Mouse (Mus musculus): Measurements from ENCODE around the gene Afg3l1.
"Not testable (repeated sequence)": the region's sequence is repeated elsewhere in the genome, so short reads cannot be mapped to it uniquely, and the experiment has no call there.

GRCm38 (mm10) chr8:123537641-123538040, 59.9 kb downstream of the Afg3l1 start:
- not testable (repeated sequence) for TF ChIP-seq CTCF (IDR thresholded peaks at IDR 0.05; ENCODE audit: control insufficient read depth, insufficient read depth, low read length); POLR2A (IDR thresholded peaks at IDR 0.05; ENCODE audit: borderline replicate concordance, control insufficient read depth, low read depth, low read length)

Data from bone marrow, adult 2 months (tissue).